Mouse (Mus musculus) ES-E14 (cell line): ENCODE measurements at regions not wholly inside any gene's neighbourhood (a gene's known extent, or its start where the extent isn't known, plus 50 kb on each side); places are given as distances from the start of the nearest gene placed in this dataset.

ENCODE experiments used
- DNase-seq: peaks from one replicate; pipeline ENCODE4 v3.0.0-alpha.2; 2013; ENCODE audit warnings: low read depth, low spot score
- H3K27ac ChIP-seq: 2 replicates; pipeline ENCODE4 v1.5.1; 2012; ENCODE audit warnings: low read depth, mild to moderate bottlenecking, low read length, moderate library complexity, mixed read lengths; ENCODE audit not compliant: poor library complexity, insufficient read depth, severe bottlenecking
- H3K36me3 ChIP-seq: 2 replicates; pipeline ENCODE4 v1.6.1; 2012; ENCODE audit warnings: mild to moderate bottlenecking, low read length, moderate library complexity, mixed read lengths; ENCODE audit not compliant: control insufficient read depth, poor library complexity, insufficient read depth, severe bottlenecking
- H3K4me1 ChIP-seq, 2 experiments: fragments of 150-350 bp in 1 of 2; sonication (generic) in 1 of 2; 2 replicates each; pipeline ENCODE4 v1.6.1; 2012; ENCODE audit warnings: low read length in 2 of 2, mild to moderate bottlenecking in 1 of 2, mixed read lengths in 1 of 2; ENCODE audit not compliant: control insufficient read depth in 2 of 2, insufficient read depth in 2 of 2, poor library complexity in 1 of 2
- H3K4me3 ChIP-seq, 2 experiments: fragments of 150-350 bp in 1 of 2; sonication (generic) in 1 of 2; 2 replicates each; pipeline ENCODE4 v1.5.1; 2012; ENCODE audit warnings: low read length in 2 of 2, low read depth in 1 of 2, mild to moderate bottlenecking in 1 of 2, mixed read lengths in 1 of 2; ENCODE audit not compliant: insufficient read depth in 1 of 2, poor library complexity in 1 of 2, severe bottlenecking in 1 of 2
- H3K9ac ChIP-seq: 2 replicates; pipeline ENCODE4 v1.6.1; 2012; ENCODE audit warnings: low read depth, mild to moderate bottlenecking, low read length, mixed read lengths; ENCODE audit not compliant: poor library complexity, insufficient read depth, severe bottlenecking
- H3K9me3 ChIP-seq: fragments of 150-350 bp; sonication (generic); 2 replicates; pipeline ENCODE4 v1.6.1; 2012; ENCODE audit warnings: low read depth, mild to moderate bottlenecking, low read length; ENCODE audit not compliant: control insufficient read depth, insufficient read depth
- CHD2 ChIP-seq: IDR thresholded peaks from 2 replicates; pipeline ENCODE4 v1.6.1; 2014; ENCODE audit warnings: mild to moderate bottlenecking, low read depth, low read length, inconsistent platforms
- HCFC1 ChIP-seq: IDR thresholded peaks from 2 replicates; pipeline ENCODE4 v1.6.1; 2012; ENCODE audit warnings: low read length, inconsistent platforms, borderline replicate concordance; ENCODE audit not compliant: insufficient read depth
- MAFK ChIP-seq: IDR thresholded peaks from 2 replicates; pipeline ENCODE4 v1.6.1; 2014; ENCODE audit warnings: mild to moderate bottlenecking, low read depth, low read length, inconsistent platforms; ENCODE audit not compliant: insufficient read depth
- ZC3H11A ChIP-seq: IDR thresholded peaks from 2 replicates; pipeline ENCODE4 v1.6.1; 2012; ENCODE audit warnings: low read depth, mild to moderate bottlenecking, inconsistent platforms, low read length, borderline replicate concordance
- ZNF384 ChIP-seq: IDR thresholded peaks from 2 replicates; pipeline ENCODE4 v1.6.1; 2012; ENCODE audit warnings: low read depth, low read length, inconsistent platforms
- in situ Hi-C, 2 experiments: fragments of 600-800 bp; cut with MboI; formaldehyde crosslinking; loops; one replicate each; pipeline ENCODE4 v1.15.1; 2025; ENCODE audit warnings: low sequenced_read_pairs in 2 of 2, inconsistent platforms in 1 of 2; ENCODE audit not compliant: unreplicated experiment in 2 of 2

- no peaks in the 10 kb centered on the region; the same call in 1 of the 2 replicates for H3K36me3 ChIP-seq
- no peak for DNase-seq
- TF ChIP-seq ZC3H11A (no peak), ZNF384 (no peak), CHD2 (no peak), MAFK (no peak), HCFC1 (no peak)
- no peaks in the 10 kb centered on the region for H3K9me3 ChIP-seq
- H3K27ac ChIP-seq = no peak overlapping the region; the same call in 1 of the 2 replicates
- in situ Hi-C loops = no loop called here
- peaks cover 0 to 14% of the 10 kb centered on the region in 2 experiments; a peak in 2 of 4 replicates for H3K4me1 ChIP-seq
- no peak overlapping the region for H3K9ac ChIP-seq
- no peak overlapping the region for H3K4me3 ChIP-seq
Observed at GRCm38 (mm10) chr10:111593280-111593679, 87.2 kb downstream of the Phlda1 start.

GRCm38 (mm10) chr10:111594171-111594570, 88.1 kb downstream of the Phlda1 start:
- no peaks in the 10 kb centered on the region; the same call in 1 of the 2 replicates for H3K36me3 ChIP-seq
- H3K27ac ChIP-seq = no peak overlapping the region
- H3K4me1 ChIP-seq = peaks cover 0 to 15% of the 10 kb centered on the region in 2 experiments; a peak in 2 of 4 replicates
- H3K9ac ChIP-seq = no peak overlapping the region; the same call in 1 of the 2 replicates
- no peak for DNase-seq
- in situ Hi-C loops = no loop called here
- TF ChIP-seq ZNF384 (no peak), HCFC1 (no peak), MAFK (no peak), ZC3H11A (no peak), CHD2 (no peak)
- peak overlapping the region; percentile 65 to 67 for H3K4me3 ChIP-seq
- H3K9me3 ChIP-seq = no peaks in the 10 kb centered on the region

- Histone ChIP-seq H3K4me3 (peak overlapping the region; percentile 65 to 67), H3K27ac (no peak overlapping the region), H3K36me3 (no peaks in the 10 kb centered on the region; the same call in 1 of the 2 replicates), H3K9ac (peak overlapping the region; percentile 67; the same call in 1 of the 2 replicates), H3K9me3 (no peaks in the 10 kb centered on the region), H3K4me1 (peaks cover 0 to 14% of the 10 kb centered on the region in 2 experiments; a peak in 2 of 4 replicates)
- no peak for TF ChIP-seq CHD2
- no peak for TF ChIP-seq MAFK
- TF ChIP-seq ZC3H11A = no peak
- in situ Hi-C loops = no loop called here
- no peak for DNase-seq
Observed at GRCm38 (mm10) chr10:111594651-111595050, 88.6 kb downstream of the Phlda1 start.

GRCm38 (mm10) chr10:111595513-111595995, 89.5 kb downstream of the Phlda1 start:
- TF ChIP-seq CHD2 (no peak), HCFC1 (no peak)
- no peak overlapping the region for H3K9ac ChIP-seq
- in situ Hi-C loops = no loop called here
- no peak for DNase-seq
- H3K36me3 ChIP-seq = no peaks in the 10 kb centered on the region; the same call in 1 of the 2 replicates
- peaks cover 0 to 14% of the 10 kb centered on the region in 2 experiments; a peak in 2 of 4 replicates for H3K4me1 ChIP-seq
- H3K9me3 ChIP-seq = no peaks in the 10 kb centered on the region
- H3K27ac ChIP-seq = no peak overlapping the region
- no peak overlapping the region for H3K4me3 ChIP-seq

- Histone ChIP-seq H3K27ac (no peak overlapping the region), H3K9me3 (no peaks in the 10 kb centered on the region), H3K4me3 (no peak overlapping the region), H3K9ac (no peak overlapping the region), H3K4me1 (peaks cover 0 to 8% of the 10 kb centered on the region in 2 experiments; a peak in 2 of 4 replicates), H3K36me3 (no peaks in the 10 kb centered on the region; the same call in 1 of the 2 replicates)
- DNase-seq = no peak
- no peak for TF ChIP-seq ZNF384
- no peak for TF ChIP-seq MAFK
- TF ChIP-seq HCFC1 = no peak
- no peak for TF ChIP-seq CHD2
- TF ChIP-seq ZC3H11A = no peak
- in situ Hi-C loops = no loop called here
Observed at GRCm38 (mm10) chr10:111598650-111599049, 92.6 kb downstream of the Phlda1 start.
